Mouse (Mus musculus): ENCODE results near the gene Pik3cg. TPM values are rescaled to one million over a fixed set of nuclear protein-coding genes. Genes with fewer than 3 reads are reported as not detected.

The Pik3cg gene
- polyA plus RNA-seq, 1 experiment from 2014 or later = 0.69 TPM

DNA sequence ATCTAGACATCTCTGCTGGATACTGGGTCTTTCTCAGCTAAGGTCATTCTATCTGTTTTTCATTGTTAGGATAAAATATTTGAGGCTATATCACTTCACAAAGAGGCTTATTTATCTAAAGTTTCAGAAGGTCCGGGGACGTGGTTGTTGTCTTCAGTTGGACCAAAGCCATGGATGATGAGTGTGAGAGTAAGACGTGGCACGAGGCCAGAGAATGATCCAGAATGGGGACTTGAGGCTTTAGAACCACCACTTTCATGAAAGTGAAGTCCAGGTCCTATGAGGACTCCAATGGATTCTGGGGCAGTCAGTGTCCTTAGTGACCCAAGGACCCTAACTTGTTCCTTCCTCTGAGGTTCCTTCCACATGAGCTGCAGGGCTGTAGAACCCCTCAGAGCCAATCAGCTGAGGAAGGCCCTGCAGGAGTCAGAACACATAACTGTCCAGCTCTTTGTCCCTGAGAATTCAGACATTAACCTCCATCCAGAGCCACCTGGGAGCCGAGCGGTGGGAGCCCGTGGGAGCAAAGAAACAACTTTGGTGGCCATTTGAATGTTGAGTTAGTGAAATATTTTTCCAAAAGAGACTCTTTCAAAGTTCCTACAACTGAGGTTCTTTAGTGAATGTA is 14.4 kb upstream of the Pik3cg start:
- 94% methylated on average over 7 of the region's 7 CpGs for WGBS
- no peaks in the 10 kb centered on the region for H3K36me3 ChIP-seq (replicated peaks)
- no peaks in the 10 kb centered on the region for H3K4me1 ChIP-seq
- H3K9me3 ChIP-seq = no peaks in the 10 kb centered on the region
- no peak for DNase-seq (ENCODE audit: extremely low spot score, low spot score)
- no peak overlapping the region for H3K4me3 ChIP-seq
- H3K27me3 ChIP-seq (ENCODE audit: poor library complexity, severe bottlenecking) = no peaks in the 10 kb centered on the region
- no peak overlapping the region for H3K27ac ChIP-seq

DNA sequence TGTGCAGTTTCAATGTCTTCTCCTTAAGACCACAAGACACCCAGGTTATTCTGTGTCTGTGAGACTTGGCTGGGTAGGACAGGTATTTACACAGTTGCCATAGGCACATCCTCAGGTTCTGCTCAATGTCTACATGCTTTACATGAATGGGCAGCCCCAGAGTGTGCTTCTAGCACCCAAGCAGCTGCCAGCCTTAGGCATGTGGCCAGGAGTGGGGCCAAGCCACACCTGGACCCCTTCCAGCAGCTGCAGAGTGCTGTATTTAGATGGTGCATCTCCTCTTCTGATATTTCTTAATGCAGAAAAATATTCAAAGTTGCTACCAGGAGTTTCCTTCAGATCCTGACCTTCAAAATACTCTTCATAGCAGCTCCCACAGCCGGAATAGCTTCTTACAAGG is 11.9 kb upstream of the Pik3cg start:
- no peaks in the 10 kb centered on the region for H3K4me1 ChIP-seq
- WGBS = 88% methylated on average over 1 of the region's 1 CpGs
- DNase-seq (ENCODE audit: extremely low spot score, low spot score) = no peak
- H3K27ac ChIP-seq = no peak overlapping the region
- H3K9me3 ChIP-seq = no peaks in the 10 kb centered on the region
- no peak overlapping the region for H3K4me3 ChIP-seq
- no peaks in the 10 kb centered on the region for H3K36me3 ChIP-seq (replicated peaks)
- no peaks in the 10 kb centered on the region for H3K27me3 ChIP-seq (ENCODE audit: poor library complexity, severe bottlenecking)

DNA sequence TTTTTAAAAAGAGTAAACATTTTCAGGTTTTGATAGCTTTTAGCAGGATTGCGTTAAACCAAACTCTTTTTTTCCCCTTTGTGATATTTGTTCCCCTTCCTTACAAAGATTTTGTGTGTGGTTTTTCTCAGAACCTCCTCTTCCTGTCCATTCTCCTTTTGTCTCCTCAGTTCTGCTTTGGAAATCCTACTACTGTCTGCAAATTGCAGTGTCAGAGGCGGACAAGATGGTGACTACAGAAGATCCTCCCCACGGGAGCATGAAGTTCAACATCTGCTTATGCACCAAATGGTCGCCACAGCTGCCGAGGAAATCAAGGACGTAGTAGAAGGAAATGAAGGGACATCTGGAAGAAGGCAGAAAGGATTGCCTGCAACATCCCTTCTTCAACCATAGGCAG is 6.7 kb upstream of the Pik3cg start:
- H3K36me3 ChIP-seq (replicated peaks) = no peaks in the 10 kb centered on the region
- no peaks in the 10 kb centered on the region for H3K9me3 ChIP-seq
- H3K4me3 ChIP-seq = no peak overlapping the region
- no peak overlapping the region for H3K27ac ChIP-seq
- H3K27me3 ChIP-seq (ENCODE audit: poor library complexity, severe bottlenecking) = no peaks in the 10 kb centered on the region
- no peak for DNase-seq (ENCODE audit: extremely low spot score, low spot score)
- 89% methylated on average over 6 of the region's 6 CpGs for WGBS
- peaks cover 5% of the 10 kb centered on the region for H3K4me1 ChIP-seq

DNA sequence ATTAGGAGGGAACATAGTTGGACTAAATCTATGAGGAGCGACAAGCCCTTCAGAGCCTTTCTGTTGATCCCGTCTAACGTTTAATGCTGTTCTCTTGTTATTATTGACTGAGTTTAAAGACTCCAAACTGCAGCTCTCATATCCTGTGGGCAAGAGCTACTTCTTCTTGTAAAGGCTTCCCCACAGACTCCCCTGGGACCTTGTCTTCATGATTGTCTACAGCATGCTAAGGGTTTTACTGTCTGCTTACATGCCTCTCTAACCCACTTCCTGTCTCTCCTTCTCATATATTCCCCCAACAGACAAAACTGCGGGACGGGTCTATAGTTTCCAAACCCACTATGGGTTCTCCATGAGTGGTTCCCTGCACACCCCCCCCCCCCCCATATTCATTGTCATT is 4.2 kb upstream of the Pik3cg start:
- Histone ChIP-seq H3K4me1 (peaks cover 15% of the 10 kb centered on the region), H3K36me3 (replicated peaks) (no peaks in the 10 kb centered on the region), H3K4me3 (no peak overlapping the region), H3K27ac (no peak overlapping the region), H3K27me3 (ENCODE audit: poor library complexity, severe bottlenecking) (no peaks in the 10 kb centered on the region), H3K9me3 (no peaks in the 10 kb centered on the region)
- no peak for DNase-seq (ENCODE audit: extremely low spot score, low spot score)
- 97% methylated on average over 5 of the region's 5 CpGs for WGBS

- H3K27ac ChIP-seq = no peak overlapping the region
- 90% methylated on average over 5 of the region's 5 CpGs for WGBS
- DNase-seq (ENCODE audit: extremely low spot score, low spot score) = no peak
These were observed 3.7 kb upstream of the Pik3cg start for GRCm38 (mm10) chr12:32212156-32212555.

GRCm38 (mm10) chr12:32211257-32211656 is 2.8 kb upstream of the Pik3cg start:
- Histone ChIP-seq H3K27ac (no peak overlapping the region), H3K4me3 (no peak overlapping the region), H3K4me1 (peaks cover 15% of the 10 kb centered on the region), H3K27me3 (ENCODE audit: poor library complexity, severe bottlenecking) (no peaks in the 10 kb centered on the region), H3K36me3 (replicated peaks) (no peaks in the 10 kb centered on the region), H3K9me3 (no peaks in the 10 kb centered on the region)
- no peak for DNase-seq (ENCODE audit: extremely low spot score, low spot score)
- 74% methylated on average over 4 of the region's 4 CpGs for WGBS

More at GRCm38 (mm10) chr12:32212156-32212555, 3.7 kb upstream of the Pik3cg start:
- no peaks in the 10 kb centered on the region for H3K36me3 ChIP-seq (replicated peaks)
- H3K27me3 ChIP-seq (ENCODE audit: poor library complexity, severe bottlenecking) = no peaks in the 10 kb centered on the region
- H3K9me3 ChIP-seq = no peaks in the 10 kb centered on the region
- H3K4me3 ChIP-seq = no peak overlapping the region
- H3K4me1 ChIP-seq = peaks cover 15% of the 10 kb centered on the region

DNA sequence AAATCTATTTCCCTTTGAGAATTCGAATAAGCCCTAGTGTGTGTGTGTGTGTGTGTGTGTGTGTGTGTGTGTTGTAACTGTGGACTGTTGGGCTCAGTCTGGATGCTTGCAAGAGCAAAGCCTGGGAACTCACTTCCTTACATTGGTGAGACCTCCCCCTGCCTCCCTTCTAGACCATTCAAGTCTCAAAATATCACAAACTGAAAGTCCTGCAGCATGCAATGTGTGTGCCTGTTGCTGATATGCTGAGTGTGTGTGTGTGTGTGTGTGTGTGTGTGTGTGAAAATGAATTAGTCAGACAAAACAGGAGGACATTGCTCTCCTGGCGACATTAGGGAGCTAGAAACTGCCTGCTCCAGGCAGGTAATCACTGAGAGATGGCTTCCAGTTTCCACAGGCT is 492 bp upstream of the Pik3cg start:
- 81% methylated on average over 2 of the region's 2 CpGs for WGBS
- H3K9me3 ChIP-seq = no peaks in the 10 kb centered on the region

GRCm38 (mm10) chr12:32207141-32207540 is 1.3 kb downstream of the Pik3cg start:
- WGBS = 88% methylated on average over 3 of the region's 3 CpGs
- Histone ChIP-seq H3K9me3 (no peaks in the 10 kb centered on the region), H3K27me3 (ENCODE audit: poor library complexity, severe bottlenecking) (no peaks in the 10 kb centered on the region), H3K27ac (no peak overlapping the region), H3K36me3 (replicated peaks) (no peaks in the 10 kb centered on the region), H3K4me3 (no peak overlapping the region), H3K4me1 (peaks cover 23% of the 10 kb centered on the region)
- DNase-seq (ENCODE audit: extremely low spot score, low spot score) = no peak

More for the DNA sequence above, 492 bp upstream of the Pik3cg start:
- Histone ChIP-seq H3K4me1 (peaks cover 20% of the 10 kb centered on the region), H3K27me3 (ENCODE audit: poor library complexity, severe bottlenecking) (no peaks in the 10 kb centered on the region), H3K4me3 (no peak overlapping the region), H3K36me3 (replicated peaks) (no peaks in the 10 kb centered on the region), H3K27ac (no peak overlapping the region)
- DNase-seq (ENCODE audit: extremely low spot score, low spot score) = no peak

GRCm38 (mm10) chr12:32203695-32204094 is 4.8 kb downstream of the Pik3cg start:
- 71% methylated on average over 8 of the region's 8 CpGs for WGBS
- peaks cover 12% of the 10 kb centered on the region for H3K4me1 ChIP-seq
- no peaks in the 10 kb centered on the region for H3K36me3 ChIP-seq (replicated peaks)
- no peaks in the 10 kb centered on the region for H3K27me3 ChIP-seq (ENCODE audit: poor library complexity, severe bottlenecking)
- no peak overlapping the region for H3K27ac ChIP-seq
- H3K4me3 ChIP-seq = no peak overlapping the region
- no peak for DNase-seq (ENCODE audit: extremely low spot score, low spot score)
- no peaks in the 10 kb centered on the region for H3K9me3 ChIP-seq

DNA sequence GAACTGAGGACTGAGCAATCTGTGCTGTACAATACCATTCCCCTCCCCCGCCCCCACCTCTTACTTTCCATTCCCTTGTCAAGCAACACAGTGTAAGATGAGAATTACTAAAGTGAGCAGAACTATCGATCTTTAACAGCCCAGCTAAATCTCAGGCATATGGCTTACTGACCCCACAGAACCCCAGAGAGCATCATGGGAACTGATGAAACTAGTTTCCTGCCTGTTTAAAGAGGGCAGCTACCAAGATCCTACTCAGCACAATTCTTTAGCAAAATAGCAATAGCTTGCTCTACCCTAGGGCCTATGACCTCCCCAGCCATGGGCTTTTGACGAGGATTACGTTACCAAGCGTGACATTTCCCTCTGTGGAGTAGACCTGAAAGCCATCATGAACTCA is 5.9 kb downstream of the Pik3cg start:
- Histone ChIP-seq H3K27ac (no peak overlapping the region), H3K36me3 (replicated peaks) (no peaks in the 10 kb centered on the region), H3K4me1 (peaks cover 8% of the 10 kb centered on the region; the same call in 1 of the 2 replicates), H3K4me3 (no peak overlapping the region), H3K27me3 (ENCODE audit: poor library complexity, severe bottlenecking) (no peaks in the 10 kb centered on the region), H3K9me3 (no peaks in the 10 kb centered on the region)
- WGBS = 89% methylated on average over 5 of the region's 5 CpGs
- DNase-seq (ENCODE audit: extremely low spot score, low spot score) = no peak

DNA sequence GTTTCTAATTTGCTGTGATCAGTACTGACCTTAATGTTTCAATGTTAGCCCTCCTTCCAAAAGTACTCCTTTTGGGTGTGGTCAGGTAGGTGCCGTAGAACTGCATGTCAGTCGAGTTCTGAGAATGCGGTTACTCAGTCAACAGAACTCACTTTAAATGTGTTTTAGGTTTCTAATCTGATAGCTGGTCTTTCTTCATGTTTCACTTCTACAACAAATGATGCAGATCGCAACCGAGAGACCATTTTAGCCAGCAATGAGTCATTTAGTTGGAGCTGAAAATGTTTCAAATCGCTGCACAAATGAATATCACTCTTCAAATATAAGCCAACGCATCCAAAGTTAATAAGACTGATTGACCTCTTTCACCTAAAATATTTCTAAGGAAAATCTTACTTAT is 6.5 kb downstream of the Pik3cg start:
- H3K27me3 ChIP-seq (ENCODE audit: poor library complexity, severe bottlenecking) = no peaks in the 10 kb centered on the region
- WGBS = 95% methylated on average over 7 of the region's 7 CpGs
- no peak overlapping the region for H3K4me3 ChIP-seq

GRCm38 (mm10) chr12:32201070-32201585 is 7.3 kb downstream of the Pik3cg start:
- Histone ChIP-seq H3K27me3 (ENCODE audit: poor library complexity, severe bottlenecking) (no peaks in the 10 kb centered on the region), H3K36me3 (replicated peaks) (no peaks in the 10 kb centered on the region), H3K4me3 (no peak overlapping the region), H3K27ac (no peak overlapping the region), H3K4me1 (peaks cover 8% of the 10 kb centered on the region; the same call in 1 of the 2 replicates), H3K9me3 (no peaks in the 10 kb centered on the region)
- WGBS = 93% methylated on average over 6 of the region's 6 CpGs
- DNase-seq (ENCODE audit: extremely low spot score, low spot score) = no peak

More for the DNA sequence above, 6.5 kb downstream of the Pik3cg start:
- H3K36me3 ChIP-seq (replicated peaks) = no peaks in the 10 kb centered on the region
- H3K4me1 ChIP-seq = peaks cover 8% of the 10 kb centered on the region; the same call in 1 of the 2 replicates
- DNase-seq (ENCODE audit: extremely low spot score, low spot score) = no peak
- no peak overlapping the region for H3K27ac ChIP-seq
- H3K9me3 ChIP-seq = no peaks in the 10 kb centered on the region

- no peak overlapping the region for H3K4me3 ChIP-seq
- 89% methylated on average over 16 of the region's 16 CpGs for WGBS
These were observed 7.9 kb downstream of the Pik3cg start for GRCm38 (mm10) chr12:32200387-32201069.

More at GRCm38 (mm10) chr12:32200387-32201069, 7.9 kb downstream of the Pik3cg start:
- no peak for DNase-seq (ENCODE audit: extremely low spot score, low spot score)
- H3K36me3 ChIP-seq (replicated peaks) = no peaks in the 10 kb centered on the region
- no peaks in the 10 kb centered on the region for H3K27me3 ChIP-seq (ENCODE audit: poor library complexity, severe bottlenecking)
- peaks cover 8% of the 10 kb centered on the region; the same call in 1 of the 2 replicates for H3K4me1 ChIP-seq
- no peak overlapping the region for H3K27ac ChIP-seq
- no peaks in the 10 kb centered on the region for H3K9me3 ChIP-seq
